Mouse (Mus musculus): Measurements from ENCODE around the gene Lmo7. TPM values are rescaled to one million over a fixed set of nuclear protein-coding genes. Genes with fewer than 3 reads are reported as not detected.

Gene Lmo7
- polyA plus RNA-seq, 1 experiment from 2014 or later = 19.5 TPM

DNA sequence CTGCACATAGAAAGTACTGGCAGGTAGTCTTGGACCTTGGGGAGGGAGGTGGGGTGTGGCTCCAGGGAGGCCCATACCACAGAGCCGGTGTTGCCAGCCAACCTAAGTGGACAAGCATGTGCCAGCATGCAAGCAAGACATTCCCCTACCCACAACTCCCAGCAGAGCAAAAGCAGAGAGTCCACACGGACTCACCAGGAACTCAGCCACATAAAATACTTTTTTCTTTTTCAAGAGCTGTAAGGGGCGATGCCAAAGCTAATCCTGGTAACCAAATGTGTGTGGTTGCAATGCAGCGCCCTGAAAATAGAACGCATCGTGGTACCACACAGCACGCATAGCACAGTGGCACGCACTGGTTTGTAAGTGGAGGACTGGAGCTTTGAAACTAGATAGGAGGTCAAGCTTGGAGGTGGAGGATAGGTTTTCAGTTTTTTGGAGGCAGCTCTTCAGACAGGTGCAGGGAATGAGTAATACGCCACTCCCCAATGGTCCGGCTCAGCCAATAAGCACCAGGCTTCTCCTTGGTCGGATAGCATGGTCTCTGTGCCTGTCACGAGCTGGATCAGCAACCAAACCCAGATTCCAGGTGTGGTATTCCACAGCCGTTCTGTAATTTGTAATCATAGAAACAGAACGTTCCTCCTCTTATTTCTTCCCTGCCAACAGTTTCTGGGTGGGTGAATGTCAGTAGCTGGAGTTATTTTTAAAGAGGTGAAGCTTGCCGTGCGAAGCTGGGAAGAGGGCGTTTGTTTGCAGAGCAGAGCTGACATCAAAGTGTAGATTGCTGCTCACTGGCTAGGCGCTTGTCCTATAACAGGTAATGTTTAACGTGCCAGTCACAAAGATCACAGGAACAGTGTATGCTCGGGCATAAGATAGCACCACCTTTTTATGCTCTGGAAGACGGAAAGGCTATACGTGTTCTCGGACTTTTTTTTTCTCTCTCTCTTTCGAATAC lies 110.3 kb downstream of the Lmo7 start:
- peak overlapping the region; percentile 60 for H3K27ac ChIP-seq
- no peak overlapping the region for H3K9ac ChIP-seq
- peak; percentile 32 for ATAC-seq (ENCODE audit: insufficient number of reproducible peaks, insufficient read depth, low FRiP score, low TSS enrichment, low read depth)
- 61% methylated on average over 24 of the region's 24 CpGs for WGBS
- peaks cover 45% of the 10 kb centered on the region for H3K4me1 ChIP-seq
- H3K4me2 ChIP-seq = peak overlapping the region; percentile 32
- H3K27me3 ChIP-seq = no peaks in the 10 kb centered on the region
- no peaks in the 10 kb centered on the region for H3K9me3 ChIP-seq
- peak overlapping the region; percentile 1; the same call in 1 of the 2 replicates for H3K4me3 ChIP-seq
- H3K36me3 ChIP-seq = no peaks in the 10 kb centered on the region

- Histone ChIP-seq H3K9ac (no peak overlapping the region), H3K4me3 (peak overlapping the region; percentile 7; the same call in 1 of the 2 replicates), H3K9me3 (no peaks in the 10 kb centered on the region), H3K27me3 (no peaks in the 10 kb centered on the region), H3K36me3 (no peaks in the 10 kb centered on the region), H3K27ac (no peak overlapping the region), H3K4me1 (peaks cover 45% of the 10 kb centered on the region), H3K4me2 (peak overlapping the region; percentile 4; the same call in 1 of the 2 replicates)
- WGBS = 81% methylated on average over 5 of the region's 5 CpGs
- ATAC-seq (ENCODE audit: insufficient number of reproducible peaks, insufficient read depth, low FRiP score, low TSS enrichment, low read depth) = no peak
Measured at GRCm38 (mm10) chr14:101841271-101841670, 111.5 kb downstream of the Lmo7 start.

- 70% methylated on average over 6 of the region's 6 CpGs for WGBS
- Histone ChIP-seq H3K36me3 (no peaks in the 10 kb centered on the region), H3K4me3 (no peak overlapping the region; the same call in 1 of the 2 replicates), H3K9me3 (no peaks in the 10 kb centered on the region), H3K27me3 (no peaks in the 10 kb centered on the region), H3K27ac (no peak overlapping the region; the same call in 1 of the 2 replicates), H3K4me2 (peak overlapping the region; percentile 32), H3K4me1 (peaks cover 40% of the 10 kb centered on the region), H3K9ac (no peak overlapping the region)
- ATAC-seq (ENCODE audit: insufficient number of reproducible peaks, insufficient read depth, low FRiP score, low TSS enrichment, low read depth) = no peak
Measured at GRCm38 (mm10) chr14:101842521-101842920, 112.8 kb downstream of the Lmo7 start.

- Histone ChIP-seq H3K4me2 (peak overlapping the region; percentile 14), H3K9me3 (no peaks in the 10 kb centered on the region), H3K4me3 (no peak overlapping the region), H3K9ac (no peak overlapping the region), H3K27ac (no peak overlapping the region), H3K27me3 (no peaks in the 10 kb centered on the region), H3K4me1 (peaks cover 38% of the 10 kb centered on the region), H3K36me3 (no peaks in the 10 kb centered on the region)
- no peak for ATAC-seq (ENCODE audit: insufficient number of reproducible peaks, insufficient read depth, low FRiP score, low TSS enrichment, low read depth)
- 84% methylated on average over 17 of the region's 17 CpGs for WGBS
Measured at GRCm38 (mm10) chr14:101843443-101843842, 113.7 kb downstream of the Lmo7 start.

DNA sequence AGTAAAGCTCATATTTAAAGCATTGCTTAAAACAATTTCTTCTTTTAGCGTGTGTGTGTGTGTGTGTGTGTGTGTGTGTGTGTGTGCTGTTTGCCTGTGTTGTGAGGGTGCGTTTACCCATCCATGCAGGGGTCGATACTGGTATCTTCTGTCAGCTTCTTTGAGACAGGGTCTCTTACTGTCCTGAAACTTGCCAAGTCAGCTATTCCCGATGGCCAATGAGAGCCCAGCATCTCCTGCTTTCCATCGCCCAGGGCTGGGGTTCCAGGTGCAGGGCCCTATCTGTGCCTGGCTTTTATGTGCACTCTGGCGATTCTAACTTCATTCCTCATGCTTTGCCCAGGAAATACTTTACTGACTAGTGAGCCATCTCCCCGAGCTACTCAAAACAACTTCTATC lies 114.7 kb downstream of the Lmo7 start:
- Histone ChIP-seq H3K4me2 (no peak overlapping the region), H3K9me3 (no peaks in the 10 kb centered on the region), H3K36me3 (no peaks in the 10 kb centered on the region), H3K4me3 (no peak overlapping the region), H3K9ac (no peak overlapping the region), H3K27ac (no peak overlapping the region), H3K4me1 (peaks cover 36% of the 10 kb centered on the region), H3K27me3 (no peaks in the 10 kb centered on the region)
- no peak for ATAC-seq (ENCODE audit: insufficient number of reproducible peaks, insufficient read depth, low FRiP score, low TSS enrichment, low read depth)
- 61% methylated on average over 7 of the region's 7 CpGs for WGBS

DNA sequence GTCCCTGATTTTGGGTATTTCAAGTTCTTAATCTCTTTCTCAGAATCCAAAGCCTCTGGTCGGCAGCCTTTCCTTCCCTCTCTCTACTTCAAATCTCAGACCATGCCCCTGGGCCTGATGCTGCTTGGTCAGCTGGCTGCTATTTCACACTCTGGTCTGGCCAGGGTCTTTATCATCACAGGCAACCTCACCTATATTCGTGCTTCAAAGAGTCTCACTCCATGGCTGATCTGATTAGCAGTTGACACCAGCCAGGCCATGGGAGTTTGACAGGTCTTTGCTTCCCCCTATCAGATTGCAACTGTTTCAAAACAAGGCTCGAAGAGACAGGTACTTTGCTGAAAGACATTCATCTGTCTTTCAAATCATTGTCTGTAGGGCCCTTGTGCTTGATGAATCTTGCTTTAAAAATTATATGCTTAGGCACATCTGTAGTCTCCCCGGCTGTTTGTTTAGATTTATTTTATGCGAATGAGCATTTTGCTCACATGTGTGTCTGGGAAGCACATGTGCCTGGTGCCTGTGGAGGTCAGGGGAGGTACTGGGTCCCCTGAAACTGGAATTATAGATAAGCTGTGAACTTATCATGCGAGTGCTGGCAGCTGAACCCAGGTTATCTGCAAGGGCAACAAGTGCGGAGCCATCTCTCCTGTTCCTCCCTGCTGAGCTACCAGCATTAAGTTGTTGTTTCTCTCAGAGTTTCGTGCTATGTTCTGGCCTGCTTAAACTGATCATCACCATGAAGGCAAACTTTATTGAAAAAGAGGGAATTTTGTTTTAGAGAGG lies 116.5 kb downstream of the Lmo7 start:
- H3K4me1 ChIP-seq = peaks cover 22% of the 10 kb centered on the region
- no peak overlapping the region for H3K4me2 ChIP-seq
- H3K27me3 ChIP-seq = no peaks in the 10 kb centered on the region
- no peaks in the 10 kb centered on the region for H3K9me3 ChIP-seq
- ATAC-seq (ENCODE audit: insufficient number of reproducible peaks, insufficient read depth, low FRiP score, low TSS enrichment, low read depth) = no peak
- WGBS = 59% methylated on average over 8 of the region's 8 CpGs
- no peaks in the 10 kb centered on the region for H3K36me3 ChIP-seq
- no peak overlapping the region for H3K27ac ChIP-seq
- H3K9ac ChIP-seq = no peak overlapping the region
- no peak overlapping the region for H3K4me3 ChIP-seq

DNA sequence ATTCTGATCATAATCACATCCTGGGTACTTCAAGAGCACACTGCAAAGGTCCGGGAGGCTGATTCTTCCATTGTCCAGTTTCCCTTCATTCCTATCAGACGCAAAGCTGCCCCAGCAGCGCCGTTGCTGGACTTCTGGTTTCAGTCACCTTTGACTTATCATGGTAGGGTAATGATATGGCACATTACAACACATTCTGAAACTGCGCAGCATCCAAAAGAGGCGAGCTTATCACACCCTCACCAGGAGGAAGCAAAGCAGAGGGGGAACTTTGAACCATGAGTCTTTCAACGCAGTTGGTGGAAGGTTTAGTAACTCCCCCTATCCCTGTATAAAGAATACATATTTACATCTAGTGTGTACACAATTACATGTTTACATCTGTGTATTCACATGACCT lies 117.8 kb downstream of the Lmo7 start:
- WGBS = 78% methylated on average over 7 of the region's 7 CpGs
- H3K4me3 ChIP-seq = no peak overlapping the region
- no peaks in the 10 kb centered on the region for H3K27me3 ChIP-seq
- H3K27ac ChIP-seq = no peak overlapping the region
- H3K4me1 ChIP-seq = peaks cover 19% of the 10 kb centered on the region
- H3K9ac ChIP-seq = no peak overlapping the region
- no peaks in the 10 kb centered on the region for H3K9me3 ChIP-seq
- no peak overlapping the region for H3K4me2 ChIP-seq
- no peak for ATAC-seq (ENCODE audit: insufficient number of reproducible peaks, insufficient read depth, low FRiP score, low TSS enrichment, low read depth)
- H3K36me3 ChIP-seq = no peaks in the 10 kb centered on the region

- Histone ChIP-seq H3K27me3 (no peaks in the 10 kb centered on the region), H3K9me3 (no peaks in the 10 kb centered on the region), H3K9ac (no peak overlapping the region), H3K27ac (no peak overlapping the region), H3K36me3 (no peaks in the 10 kb centered on the region), H3K4me1 (peaks cover 10% of the 10 kb centered on the region), H3K4me3 (no peak overlapping the region), H3K4me2 (no peak overlapping the region)
- 70% methylated on average over 6 of the region's 6 CpGs for WGBS
- no peak for ATAC-seq (ENCODE audit: insufficient number of reproducible peaks, insufficient read depth, low FRiP score, low TSS enrichment, low read depth)
Measured at GRCm38 (mm10) chr14:101852584-101853195, 122.9 kb downstream of the Lmo7 start.

DNA sequence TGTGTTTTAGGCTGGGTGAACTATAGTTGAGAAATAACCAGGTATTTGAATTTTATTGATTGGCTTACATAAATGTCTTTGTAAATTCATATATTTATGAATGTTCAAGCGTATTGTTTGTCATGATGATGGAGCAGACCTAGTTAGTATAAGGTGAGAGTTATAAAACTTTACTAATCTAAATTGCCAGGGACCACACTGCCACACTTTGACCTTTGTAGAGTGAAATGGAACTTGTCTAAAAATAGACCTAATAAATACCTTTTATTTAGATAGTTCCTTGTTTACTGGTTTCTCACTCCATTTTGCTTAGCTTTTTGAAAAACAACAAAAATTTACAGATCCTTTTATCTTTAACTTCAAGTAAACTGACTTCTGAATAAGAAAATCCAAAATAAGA lies 123.5 kb downstream of the Lmo7 start:
- Histone ChIP-seq H3K36me3 (no peaks in the 10 kb centered on the region), H3K9ac (no peak overlapping the region), H3K4me3 (no peak overlapping the region), H3K27ac (no peak overlapping the region), H3K27me3 (no peaks in the 10 kb centered on the region), H3K4me2 (no peak overlapping the region), H3K4me1 (peaks cover 10% of the 10 kb centered on the region), H3K9me3 (no peaks in the 10 kb centered on the region)
- no peak for ATAC-seq (ENCODE audit: insufficient number of reproducible peaks, insufficient read depth, low FRiP score, low TSS enrichment, low read depth)
- WGBS = 93% methylated on average over 1 of the region's 1 CpGs

GRCm38 (mm10) chr14:101853722-101854121 lies 124.0 kb downstream of the Lmo7 start:
- no peak overlapping the region for H3K9ac ChIP-seq
- ATAC-seq (ENCODE audit: insufficient number of reproducible peaks, insufficient read depth, low FRiP score, low TSS enrichment, low read depth) = no peak
- H3K27me3 ChIP-seq = no peaks in the 10 kb centered on the region
- H3K27ac ChIP-seq = no peak overlapping the region
- H3K36me3 ChIP-seq = no peaks in the 10 kb centered on the region
- no peak overlapping the region for H3K4me3 ChIP-seq
- WGBS = 63% methylated on average over 4 of the region's 4 CpGs
- H3K4me1 ChIP-seq = peaks cover 10% of the 10 kb centered on the region
- H3K4me2 ChIP-seq = no peak overlapping the region
- H3K9me3 ChIP-seq = no peaks in the 10 kb centered on the region

- no peak for ATAC-seq (ENCODE audit: insufficient number of reproducible peaks, insufficient read depth, low FRiP score, low TSS enrichment, low read depth)
- H3K4me1 ChIP-seq = peaks cover 10% of the 10 kb centered on the region
- no peaks in the 10 kb centered on the region for H3K9me3 ChIP-seq
- no peaks in the 10 kb centered on the region for H3K27me3 ChIP-seq
- 68% methylated on average over 3 of the region's 3 CpGs for WGBS
- no peaks in the 10 kb centered on the region for H3K36me3 ChIP-seq
- no peak overlapping the region for H3K4me3 ChIP-seq
- H3K4me2 ChIP-seq = no peak overlapping the region
- no peak overlapping the region for H3K27ac ChIP-seq
- H3K9ac ChIP-seq = no peak overlapping the region
Measured at GRCm38 (mm10) chr14:101854226-101854625, 124.5 kb downstream of the Lmo7 start.
